Mouse (Mus musculus): ENCODE data around the gene Gm21988. TPM values are rescaled to one million over a fixed set of nuclear protein-coding genes. Genes with fewer than 3 reads are reported as not detected.

Gene Gm21988
- total and polyA plus RNA-seq, 3 experiments: 0.98 to 2.6 (median 1.4) TPM

- in situ Hi-C loops (cut with MboI; ENCODE audit: low pct_ligation_motif_present, low pct_unique_long_range_greater_than_20kb, low sequenced_read_pairs): loop anchor here (25.0 kb wide), 2 partner anchors 378 to 528 kb away; partner anchors contain the start of genes 4930544D05Rik, Chrne and Zfp3
- no peak for TF ChIP-seq PAX5 (IDR thresholded peaks at IDR 0.05; ENCODE audit: low read length)
- no peak for TF ChIP-seq MEF2A (IDR thresholded peaks at IDR 0.05; ENCODE audit: borderline replicate concordance, low read depth, low read length)
- no peak for TF ChIP-seq MAZ (IDR thresholded peaks at IDR 0.05; ENCODE audit: low read depth, low read length)
- no peak for TF ChIP-seq CHD2 (IDR thresholded peaks at IDR 0.05; ENCODE audit: low read length)
- no peak for TF ChIP-seq EP300 (IDR thresholded peaks at IDR 0.05; ENCODE audit: low read length)
- no peak for TF ChIP-seq RCOR1 (conservative IDR thresholded peaks at IDR 0.05; ENCODE audit: low read depth, low read length)
- no peak for TF ChIP-seq POLR2A (IDR thresholded peaks at IDR 0.05; ENCODE audit: low read depth, low read length)
- TF ChIP-seq MXI1 (IDR thresholded peaks at IDR 0.05; ENCODE audit: low read depth, low read length): no peak
- TF ChIP-seq ZKSCAN1 (IDR thresholded peaks at IDR 0.05; ENCODE audit: borderline replicate concordance, low read depth, low read length): no peak
- TF ChIP-seq GABPA (IDR thresholded peaks at IDR 0.05; ENCODE audit: insufficient replicate concordance, low read depth, low read length): no peak
- no peak for TF ChIP-seq NRF1 (IDR thresholded peaks at IDR 0.05; ENCODE audit: low read depth, low read length)
- TF ChIP-seq BHLHE40 (IDR thresholded peaks at IDR 0.05; ENCODE audit: low read depth, low read length): no peak
- no peak for TF ChIP-seq IRF4 (IDR thresholded peaks at IDR 0.05; ENCODE audit: low read depth, low read length)
- TF ChIP-seq TCF12 (IDR thresholded peaks at IDR 0.05; ENCODE audit: low read depth, low read length): no peak
- no peak for TF ChIP-seq JUND (conservative IDR thresholded peaks at IDR 0.05; ENCODE audit: low read depth, low read length)
- no peak for TF ChIP-seq SMC3 (IDR thresholded peaks at IDR 0.05; ENCODE audit: low read depth, low read length)
- TF ChIP-seq ELF1 (IDR thresholded peaks at IDR 0.05; ENCODE audit: low read depth, low read length): no peak
- no peak for TF ChIP-seq MAFK (IDR thresholded peaks at IDR 0.05; ENCODE audit: insufficient replicate concordance, low read length)
- no peak for TF ChIP-seq UBTF (IDR thresholded peaks at IDR 0.05; ENCODE audit: low read depth, low read length)
- TF ChIP-seq RAD21 (IDR thresholded peaks at IDR 0.05; ENCODE audit: low read depth, low read length): no peak
- peaks cover 10 to 27% of the 10 kb centered on the region in 2 experiments for H3K36me3 ChIP-seq (replicated peaks in 1 of 2; ENCODE audit: control insufficient read depth in 1 of 2, insufficient read depth in 1 of 2, low read length in 1 of 2)
Observed at GRCm38 (mm10) chr11:70234037-70234436, 5.6 kb downstream of the Gm21988 start.

GRCm38 (mm10) chr11:70233016-70233415 is 6.6 kb downstream of the Gm21988 start:
- Histone ChIP-seq H3K27ac (ENCODE audit: insufficient read depth, low read depth) (no peak overlapping the region), H3K27me3 (replicated peaks) (peaks cover 2% of the 10 kb centered on the region), H3K4me2 (ENCODE audit: insufficient read depth, low read depth, poor library complexity, severe bottlenecking) (no peak overlapping the region), H3K9ac (ENCODE audit: insufficient read depth, low read depth) (no peak overlapping the region), H3K4me1 (ENCODE audit: control insufficient read depth in 1 of 2, insufficient read depth in 2 of 2) (peaks cover 4 to 47% of the 10 kb centered on the region in 2 experiments), H3K4me3 (replicated peaks in 1 of 3; ENCODE audit: low read depth in 2 of 3, low read length in 2 of 3, poor library complexity in 1 of 3) (no peak overlapping the region), H3K36me3 (replicated peaks in 1 of 2; ENCODE audit: control insufficient read depth in 1 of 2, insufficient read depth in 1 of 2, low read length in 1 of 2) (peaks cover 10 to 27% of the 10 kb centered on the region in 2 experiments), H3K9me3 (replicated peaks; ENCODE audit: low read length) (no peaks in the 10 kb centered on the region), H3K79me2 (replicated peaks; ENCODE audit: control insufficient read depth, extremely low read depth, insufficient read depth, poor library complexity, severe bottlenecking) (no peaks in the 10 kb centered on the region)
- TF ChIP-seq JUN (IDR thresholded peaks at IDR 0.05; ENCODE audit: insufficient read depth, low read depth, low read length) (no peak), ZMIZ1 (IDR thresholded peaks at IDR 0.05; ENCODE audit: low read depth, low read length) (no peak), KAT2A (IDR thresholded peaks at IDR 0.05; ENCODE audit: insufficient replicate concordance, low read length) (no peak), BHLHE40 (IDR thresholded peaks at IDR 0.05; ENCODE audit: low read depth, low read length) (no peak), SMC3 (IDR thresholded peaks at IDR 0.05; ENCODE audit: low read depth, low read length) (no peak), NELFE (IDR thresholded peaks at IDR 0.05; ENCODE audit: low read depth, low read length) (no peak), GABPA (IDR thresholded peaks at IDR 0.05; ENCODE audit: insufficient replicate concordance, low read depth, low read length) (no peak), MXI1 (IDR thresholded peaks at IDR 0.05; ENCODE audit: low read depth, low read length) (no peak), MAFK (IDR thresholded peaks at IDR 0.05; ENCODE audit: insufficient replicate concordance, low read length) (no peak), JUND (conservative IDR thresholded peaks at IDR 0.05; ENCODE audit: low read depth, low read length) (no peak), RAD21 (IDR thresholded peaks at IDR 0.05; ENCODE audit: low read depth, low read length) (no peak), CHD2 (IDR thresholded peaks at IDR 0.05; ENCODE audit: low read length) (no peak), CTCF (conservative IDR thresholded peaks at IDR 0.05 in 1 of 2, IDR thresholded peaks at IDR 0.05 in 1 of 2; ENCODE audit: low read depth in 2 of 2, low read length in 2 of 2) (no peak), ZNF384 (IDR thresholded peaks at IDR 0.05; ENCODE audit: low read depth, low read length) (no peak), USF2 (conservative IDR thresholded peaks at IDR 0.05; ENCODE audit: low read depth, low read length) (no peak)
- no peak for DNase-seq (ENCODE audit: extremely low read depth)
- in situ Hi-C loops (cut with MboI; ENCODE audit: low pct_ligation_motif_present, low pct_unique_long_range_greater_than_20kb, low sequenced_read_pairs) (loop anchor here (25.0 kb wide), 2 partner anchors 379 to 529 kb away; partner anchors contain the start of genes 4930544D05Rik, Chrne and Zfp3), dilution Hi-C loops (cut with MboI; ENCODE audit: extremely low pct_ligation_motif_present, extremely low pct_unique_long_range_greater_than_20kb, low sequenced_read_pairs) (no loop called here)

More at GRCm38 (mm10) chr11:70234037-70234436, 5.6 kb downstream of the Gm21988 start:
- Histone ChIP-seq H3K4me3 (replicated peaks in 1 of 3; ENCODE audit: low read depth in 2 of 3, low read length in 2 of 3, poor library complexity in 1 of 3) (no peak overlapping the region), H3K79me2 (replicated peaks; ENCODE audit: control insufficient read depth, extremely low read depth, insufficient read depth, poor library complexity, severe bottlenecking) (peaks cover 6% of the 10 kb centered on the region), H3K9ac (ENCODE audit: insufficient read depth, low read depth) (no peak overlapping the region), H3K27ac (ENCODE audit: insufficient read depth, low read depth) (no peak overlapping the region), H3K27me3 (replicated peaks) (peaks cover 2% of the 10 kb centered on the region), H3K4me1 (ENCODE audit: control insufficient read depth in 1 of 2, insufficient read depth in 2 of 2) (peaks cover 4 to 41% of the 10 kb centered on the region in 2 experiments), H3K4me2 (ENCODE audit: insufficient read depth, low read depth, poor library complexity, severe bottlenecking) (no peak overlapping the region), H3K9me3 (replicated peaks; ENCODE audit: low read length) (no peaks in the 10 kb centered on the region)
- no peak for DNase-seq (ENCODE audit: extremely low read depth)
- dilution Hi-C loops (cut with MboI; ENCODE audit: extremely low pct_ligation_motif_present, extremely low pct_unique_long_range_greater_than_20kb, low sequenced_read_pairs): no loop called here
